Mouse (Mus musculus): Measurements from ENCODE around the gene Ccdc71. TPM values are rescaled to one million over a fixed set of nuclear protein-coding genes. Genes with fewer than 3 reads are reported as not detected.

Gene Ccdc71
- total and polyA plus RNA-seq, 3 experiments: 14.5 to 33.0 (median 16.1) TPM

DNA sequence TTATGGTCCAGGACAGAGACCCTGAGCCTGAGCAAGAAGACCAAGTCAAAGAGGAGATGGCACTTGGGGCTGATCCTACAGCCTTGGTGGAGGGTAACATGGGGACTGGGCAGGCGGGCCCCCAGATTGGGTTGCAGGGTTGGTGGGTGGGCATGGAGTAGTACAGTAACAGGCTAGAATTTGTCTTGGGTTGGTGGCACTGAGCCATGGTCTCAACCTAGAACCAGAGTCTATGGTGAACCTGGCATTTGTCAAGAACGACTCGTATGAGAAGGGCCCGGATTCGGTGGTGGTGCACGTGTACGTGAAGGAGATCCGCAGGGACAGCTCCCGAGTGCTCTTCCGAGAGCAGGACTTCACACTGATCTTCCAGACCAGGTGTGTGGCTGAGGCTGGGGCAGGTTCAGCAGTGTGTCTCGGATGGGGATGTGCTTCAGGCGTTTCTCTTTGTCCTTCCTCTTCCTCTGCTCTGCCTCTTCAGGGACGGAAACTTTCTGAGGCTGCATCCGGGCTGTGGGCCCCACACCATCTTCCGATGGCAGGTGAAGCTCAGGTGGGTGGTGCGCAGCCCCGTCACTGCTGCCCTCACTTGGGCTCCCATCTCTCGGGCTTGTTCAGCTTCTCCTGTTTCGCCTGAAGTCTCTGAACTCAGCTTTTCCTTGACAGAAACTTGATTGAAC is 34.0 kb downstream of the Ccdc71 start:
- dilution Hi-C loops (cut with MboI; ENCODE audit: extremely low pct_ligation_motif_present, extremely low pct_unique_long_range_greater_than_20kb, low sequenced_read_pairs) (no loop called here), in situ Hi-C loops (cut with MboI; ENCODE audit: low pct_ligation_motif_present, low pct_unique_long_range_greater_than_20kb, low sequenced_read_pairs) (no loop called here)
- TF ChIP-seq PAX5 (IDR thresholded peaks at IDR 0.05; ENCODE audit: low read length): no peak
- H3K4me3 ChIP-seq (replicated peaks in 1 of 3; ENCODE audit: low read depth in 2 of 3, low read length in 2 of 3, poor library complexity in 1 of 3): no peak overlapping the region
- no peaks in the 10 kb centered on the region for H3K27me3 ChIP-seq (replicated peaks)
- no peak overlapping the region for H3K27ac ChIP-seq (ENCODE audit: insufficient read depth, low read depth)
- H3K4me2 ChIP-seq (ENCODE audit: insufficient read depth, low read depth, poor library complexity, severe bottlenecking): no peak overlapping the region
- peaks cover 65 to 72% of the 10 kb centered on the region in 2 experiments for H3K36me3 ChIP-seq (replicated peaks in 1 of 2; ENCODE audit: control insufficient read depth in 1 of 2, insufficient read depth in 1 of 2, low read length in 1 of 2)
- H3K4me1 ChIP-seq (ENCODE audit: control insufficient read depth in 1 of 2, insufficient read depth in 2 of 2): peaks cover 8 to 28% of the 10 kb centered on the region in 2 experiments
- H3K9ac ChIP-seq (ENCODE audit: insufficient read depth, low read depth): no peak overlapping the region
- H3K9me3 ChIP-seq (replicated peaks; ENCODE audit: low read length): no peaks in the 10 kb centered on the region
- DNase-seq (ENCODE audit: extremely low read depth): no peak
- H3K79me2 ChIP-seq (replicated peaks; ENCODE audit: control insufficient read depth, extremely low read depth, insufficient read depth, poor library complexity, severe bottlenecking): peaks cover 24% of the 10 kb centered on the region

- no peak overlapping the region for H3K4me3 ChIP-seq (replicated peaks in 1 of 3; ENCODE audit: low read depth in 2 of 3, low read length in 2 of 3, poor library complexity in 1 of 3)
- no peak for DNase-seq (ENCODE audit: extremely low read depth)
- in situ Hi-C loops (cut with MboI; ENCODE audit: low pct_ligation_motif_present, low pct_unique_long_range_greater_than_20kb, low sequenced_read_pairs): no loop called here
- TF ChIP-seq MYC (IDR thresholded peaks at IDR 0.05; ENCODE audit: low read depth, low read length) (no peak), RCOR1 (conservative IDR thresholded peaks at IDR 0.05; ENCODE audit: low read depth, low read length) (no peak), MXI1 (IDR thresholded peaks at IDR 0.05; ENCODE audit: low read depth, low read length) (no peak), ZKSCAN1 (IDR thresholded peaks at IDR 0.05; ENCODE audit: borderline replicate concordance, low read depth, low read length) (no peak), TBP (conservative IDR thresholded peaks at IDR 0.05; ENCODE audit: low read depth, low read length) (no peak), CHD2 (IDR thresholded peaks at IDR 0.05; ENCODE audit: low read length) (no peak), RAD21 (IDR thresholded peaks at IDR 0.05; ENCODE audit: low read depth, low read length) (no peak), HCFC1 (IDR thresholded peaks at IDR 0.05; ENCODE audit: low read depth, low read length) (no peak), UBTF (IDR thresholded peaks at IDR 0.05; ENCODE audit: low read depth, low read length) (no peak), ZC3H11A (IDR thresholded peaks at IDR 0.05; ENCODE audit: low read depth, low read length) (no peak), E2F4 (IDR thresholded peaks at IDR 0.05; ENCODE audit: insufficient replicate concordance, low read depth, low read length) (no peak)
- peaks cover 5 to 21% of the 10 kb centered on the region in 2 experiments for H3K4me1 ChIP-seq (ENCODE audit: control insufficient read depth in 1 of 2, insufficient read depth in 2 of 2)
- H3K27me3 ChIP-seq (replicated peaks): no peaks in the 10 kb centered on the region
- dilution Hi-C loops (cut with MboI; ENCODE audit: extremely low pct_ligation_motif_present, extremely low pct_unique_long_range_greater_than_20kb, low sequenced_read_pairs): no loop called here
- H3K9me3 ChIP-seq (replicated peaks; ENCODE audit: low read length): no peaks in the 10 kb centered on the region
- H3K9ac ChIP-seq (ENCODE audit: insufficient read depth, low read depth): no peak overlapping the region
- H3K27ac ChIP-seq (ENCODE audit: insufficient read depth, low read depth): no peak overlapping the region
- peaks cover 24% of the 10 kb centered on the region for H3K79me2 ChIP-seq (replicated peaks; ENCODE audit: control insufficient read depth, extremely low read depth, insufficient read depth, poor library complexity, severe bottlenecking)
- peaks cover 71 to 78% of the 10 kb centered on the region in 2 experiments for H3K36me3 ChIP-seq (replicated peaks in 1 of 2; ENCODE audit: control insufficient read depth in 1 of 2, insufficient read depth in 1 of 2, low read length in 1 of 2)
- H3K4me2 ChIP-seq (ENCODE audit: insufficient read depth, low read depth, poor library complexity, severe bottlenecking): no peak overlapping the region
These were observed 34.6 kb downstream of the Ccdc71 start for GRCm38 (mm10) chr9:108494905-108495304.

- dilution Hi-C loops (cut with MboI; ENCODE audit: extremely low pct_ligation_motif_present, extremely low pct_unique_long_range_greater_than_20kb, low sequenced_read_pairs): no loop called here
- no peak overlapping the region for H3K27ac ChIP-seq (ENCODE audit: insufficient read depth, low read depth)
- H3K79me2 ChIP-seq (replicated peaks; ENCODE audit: control insufficient read depth, extremely low read depth, insufficient read depth, poor library complexity, severe bottlenecking): no peaks in the 10 kb centered on the region
- H3K4me3 ChIP-seq (replicated peaks in 1 of 3; ENCODE audit: low read depth in 2 of 3, low read length in 2 of 3, poor library complexity in 1 of 3): no peak overlapping the region
- DNase-seq (ENCODE audit: extremely low read depth): no peak
- H3K4me2 ChIP-seq (ENCODE audit: insufficient read depth, low read depth, poor library complexity, severe bottlenecking): no peak overlapping the region
- no peaks in the 10 kb centered on the region for H3K9me3 ChIP-seq (replicated peaks; ENCODE audit: low read length)
- no peaks in the 10 kb centered on the region for H3K27me3 ChIP-seq (replicated peaks)
- no peak for TF ChIP-seq NELFE (IDR thresholded peaks at IDR 0.05; ENCODE audit: low read depth, low read length)
- no peak for TF ChIP-seq IRF4 (IDR thresholded peaks at IDR 0.05; ENCODE audit: low read depth, low read length)
- no peak for TF ChIP-seq PAX5 (IDR thresholded peaks at IDR 0.05; ENCODE audit: low read length)
- TF ChIP-seq RCOR1 (conservative IDR thresholded peaks at IDR 0.05; ENCODE audit: low read depth, low read length): no peak
- TF ChIP-seq MAFK (IDR thresholded peaks at IDR 0.05; ENCODE audit: insufficient replicate concordance, low read length): no peak
- no peak for TF ChIP-seq USF1 (IDR thresholded peaks at IDR 0.05; ENCODE audit: low read depth, low read length)
- no peak for TF ChIP-seq ZMIZ1 (IDR thresholded peaks at IDR 0.05; ENCODE audit: low read depth, low read length)
- no peak for TF ChIP-seq RAD21 (IDR thresholded peaks at IDR 0.05; ENCODE audit: low read depth, low read length)
- TF ChIP-seq UBTF (IDR thresholded peaks at IDR 0.05; ENCODE audit: low read depth, low read length): no peak
- TF ChIP-seq ZC3H11A (IDR thresholded peaks at IDR 0.05; ENCODE audit: low read depth, low read length): no peak
- no peak for TF ChIP-seq CHD2 (IDR thresholded peaks at IDR 0.05; ENCODE audit: low read length)
- no peak for TF ChIP-seq KAT2A (IDR thresholded peaks at IDR 0.05; ENCODE audit: insufficient replicate concordance, low read length)
- peaks cover 74 to 93% of the 10 kb centered on the region in 2 experiments for H3K36me3 ChIP-seq (replicated peaks in 1 of 2; ENCODE audit: control insufficient read depth in 1 of 2, insufficient read depth in 1 of 2, low read length in 1 of 2)
- no peaks in the 10 kb centered on the region for H3K4me1 ChIP-seq (ENCODE audit: control insufficient read depth in 1 of 2, insufficient read depth in 2 of 2)
- in situ Hi-C loops (cut with MboI; ENCODE audit: low pct_ligation_motif_present, low pct_unique_long_range_greater_than_20kb, low sequenced_read_pairs): no loop called here
- no peak overlapping the region for H3K9ac ChIP-seq (ENCODE audit: insufficient read depth, low read depth)
These were observed 38.9 kb downstream of the Ccdc71 start for GRCm38 (mm10) chr9:108499231-108499630.
